8 mouse cellular contexts compared by ENCODE assay signal in genomic region chr1:135313284-135314031, GRCm38 (mm10). TPM values are rescaled to one million over a fixed set of nuclear protein-coding genes. Genes with fewer than 3 reads are reported as not detected.
DNase-seq lines count a peak whose midpoint lies in the region; ATAC-seq lines count a peak whose summit lies in the region.

TSS of gene Timm17a (minus strand) at chr1:135313778.

- peaks cover 12% of the 10 kb centered on the region for H3K36me3 ChIP-seq in hindbrain, embryonic 14.5 days (replicated peaks; ENCODE audit: control insufficient read depth, insufficient read depth)

- under 1% methylated on average over 51 of the region's 51 CpGs for WGBS in hindbrain, embryonic 14.5 days

- peak within 1 kb of the TSS; percentile 87 for H3K4me2 ChIP-seq in hindbrain, embryonic 14.5 days (replicated peaks)

- DNase-seq in R1 (ENCODE audit: low read depth, low spot score), result peak; percentile 97
- peak; percentile 93 to 95 for DNase-seq in cerebellum, postnatal 25 days
- DNase-seq in frontal cortex, postnatal 25 days (ENCODE audit: low spot score in 2 of 2), result peak; percentile 86 to 93
- DNase-seq in hindbrain, embryonic 14.5 days (ENCODE audit: low spot score), result peak; percentile 93
- peak; percentile 93 for DNase-seq in layer of hippocampus, postnatal 36 days
- peak; percentile 95 for DNase-seq in lung, postnatal 36 days
- peak; percentile 97 for DNase-seq in retina, postnatal 1 day
- peak; percentile 77 to 89 for DNase-seq in urinary bladder, adult 18-20 months (ENCODE audit: low spot score in 2 of 2)

- H3K4me3 ChIP-seq in hindbrain, embryonic 14.5 days (replicated peaks; ENCODE audit: low read length), result peak within 1 kb of the TSS; percentile 90

- H3K9ac ChIP-seq in hindbrain, embryonic 14.5 days, result peak within 1 kb of the TSS; percentile 96

- H3K27me3 ChIP-seq in hindbrain, embryonic 14.5 days (ENCODE audit: control insufficient read depth, insufficient read depth, low read length), result no peaks in the 10 kb centered on the region

- H3K9me3 ChIP-seq in hindbrain, embryonic 14.5 days (ENCODE audit: control insufficient read depth, low read length), result no peaks in the 10 kb centered on the region

- H3K27ac ChIP-seq in hindbrain, embryonic 14.5 days, result peak within 1 kb of the TSS; percentile 88

- H3K4me1 ChIP-seq in hindbrain, embryonic 14.5 days (replicated peaks; ENCODE audit: control insufficient read depth, insufficient read depth, low read length), result peaks cover 14% of the 10 kb centered on the region

- ATAC-seq in hindbrain, embryonic 14.5 days (ENCODE audit: low FRiP score), result peak; percentile 100

RNA-seq across cellular contexts. Expression of gene Timm17a, which starts in this region (rescaled TPM):
- polyA plus RNA-seq in hindbrain, embryonic 14.5 days (2014; fragmentation: Nextera tagmentation; extraction: Ambion mirVana), result 172 and 176 TPM in 2 replicates
- 100 to 1,000 TPM; 162 to 176 TPM for total RNA-seq in layer of hippocampus, postnatal 36 days (2021)

Comparison
In these comparisons a context has a peak if more than half of its experiments do, and no peak if none do; other contexts are left out.
1. Peak in every context shown above with its lines: DNase-seq, ATAC-seq, H3K4me3 ChIP-seq and H3K27ac ChIP-seq.